Mouse (Mus musculus) ES-E14 (cell line): Measurements from ENCODE around the gene Tmprss5.

ENCODE experiments used
- CHD2 ChIP-seq: IDR thresholded peaks from 2 replicates; pipeline ENCODE4 v1.6.1; 2014; ENCODE audit warnings: mild to moderate bottlenecking, low read depth, low read length, inconsistent platforms
- HCFC1 ChIP-seq: IDR thresholded peaks from 2 replicates; pipeline ENCODE4 v1.6.1; 2012; ENCODE audit warnings: low read length, inconsistent platforms, borderline replicate concordance; ENCODE audit not compliant: insufficient read depth
- MAFK ChIP-seq: IDR thresholded peaks from 2 replicates; pipeline ENCODE4 v1.6.1; 2014; ENCODE audit warnings: mild to moderate bottlenecking, low read depth, low read length, inconsistent platforms; ENCODE audit not compliant: insufficient read depth
- ZC3H11A ChIP-seq: IDR thresholded peaks from 2 replicates; pipeline ENCODE4 v1.6.1; 2012; ENCODE audit warnings: low read depth, mild to moderate bottlenecking, inconsistent platforms, low read length, borderline replicate concordance
- ZNF384 ChIP-seq: IDR thresholded peaks from 2 replicates; pipeline ENCODE4 v1.6.1; 2012; ENCODE audit warnings: low read depth, low read length, inconsistent platforms

DNA sequence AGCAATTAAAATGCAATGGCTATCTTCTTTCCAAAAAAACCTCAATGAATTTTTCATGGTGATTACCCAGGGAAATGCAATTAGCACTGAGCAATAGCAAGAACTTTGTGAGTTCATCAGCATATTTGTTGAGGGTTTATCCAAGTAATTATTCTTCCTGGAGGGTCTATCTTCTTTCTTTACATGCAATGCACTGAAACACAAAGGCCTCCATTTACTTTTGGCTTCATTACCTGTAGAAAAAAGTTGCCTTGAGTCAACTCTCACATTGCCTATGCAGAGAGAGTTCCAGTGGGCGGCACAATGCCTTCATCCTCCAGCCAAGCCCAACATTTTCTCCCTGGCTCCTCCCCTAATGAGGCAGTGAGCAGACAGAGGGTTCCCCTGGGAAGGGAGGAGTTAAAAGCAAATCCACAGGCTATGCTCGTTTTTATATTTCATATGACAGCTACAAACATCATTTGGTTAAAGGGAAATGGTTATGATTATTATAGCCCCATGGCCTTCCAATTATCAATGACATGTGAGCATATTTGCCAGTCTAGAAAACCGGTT is 37.3 kb downstream of the Tmprss5 start:
- TF ChIP-seq HCFC1 (no peak), CHD2 (no peak), MAFK (no peak), ZC3H11A (no peak), ZNF384 (no peak)
